Mouse (Mus musculus): Measurements from ENCODE around the gene Wwc2.

GRCm38 (mm10) chr8:48009399-48009798 is 18.7 kb upstream of the Wwc2 start:
- TF ChIP-seq ZC3H11A (IDR thresholded peaks at IDR 0.05; ENCODE audit: borderline replicate concordance, low read depth, low read length) (no peak), MAFK (IDR thresholded peaks at IDR 0.05; ENCODE audit: insufficient read depth, low read depth, low read length) (no peak)
